8 mouse cellular contexts compared by ENCODE assay signal in genomic region chr17:87352106-87352897, GRCm38 (mm10).
A peak's percentile ranks its signal among the peaks of the same experiment; 100 is the strongest.
DNase-seq lines count a peak whose midpoint lies in the region; ATAC-seq and TF ChIP-seq lines count a peak whose summit lies in the region.

No protein-coding gene starts in this region.

- H3K79me2 ChIP-seq in myocyte (ENCODE audit: control insufficient read depth, insufficient read depth): no peaks in the 10 kb centered on the region

- DNase-seq in heart, postnatal 4 days: no peak
- peak; percentile 83 for DNase-seq in forelimb bud, embryonic 11.5 days (ENCODE audit: low read depth, low spot score)
- DNase-seq in adrenal gland, adult 8-10 months: no peak
- DNase-seq in liver: no peak

- no peak overlapping the region for H3ac ChIP-seq in myocyte (ENCODE audit: control insufficient read depth, insufficient read length)

- ATAC-seq in heart, embryonic 15.5 days (replicated peaks; ENCODE audit: insufficient number of reproducible peaks, insufficient read depth, low FRiP score, low read depth): no peak
- peak; percentile 51 for ATAC-seq in kidney, embryonic 14.5 days (ENCODE audit: low FRiP score, low TSS enrichment)
- ATAC-seq in monocyte, adult 5-6 weeks (replicated peaks; ENCODE audit: insufficient number of reproducible peaks, low FRiP score, low TSS enrichment, poor library complexity, severe bottlenecking): no peak

- TF ChIP-seq POLR2A in myocyte (IDR thresholded peaks at IDR 0.05; ENCODE audit: insufficient read length, low read depth): no peak

- no peaks in the 10 kb centered on the region for H3K9me3 ChIP-seq in heart, embryonic 15.5 days (replicated peaks)
- H3K9me3 ChIP-seq in kidney, embryonic 14.5 days (ENCODE audit: control insufficient read depth, low read length): no peaks in the 10 kb centered on the region

- H3K36me3 ChIP-seq in heart, embryonic 15.5 days: no peaks in the 10 kb centered on the region
- no peaks in the 10 kb centered on the region for H3K36me3 ChIP-seq in kidney, embryonic 14.5 days (ENCODE audit: control insufficient read depth, insufficient read depth, low read length)
- no peaks in the 10 kb centered on the region for H3K36me3 ChIP-seq in myocyte (ENCODE audit: control insufficient read depth, insufficient read depth)

- 0 out of 2 replicates have a peak overlapping the region, but pooled peaks have one; percentile 18 for H3K9ac ChIP-seq in heart, embryonic 15.5 days
- H3K9ac ChIP-seq in kidney, embryonic 14.5 days (ENCODE audit: low read depth, low read length): no peak overlapping the region

- H3K27me3 ChIP-seq in heart, embryonic 15.5 days: no peaks in the 10 kb centered on the region
- no peaks in the 10 kb centered on the region for H3K27me3 ChIP-seq in kidney, embryonic 14.5 days (ENCODE audit: control insufficient read depth, insufficient read depth, low read length)
- no peaks in the 10 kb centered on the region for H3K27me3 ChIP-seq in myocyte (ENCODE audit: control insufficient read depth, insufficient read depth, insufficient read length)

- WGBS in heart, embryonic 15.5 days: 47% methylated on average over 16 of the region's 16 CpGs
- 10% methylated on average over 16 of the region's 16 CpGs for WGBS in kidney, embryonic 14.5 days

- H3K27ac ChIP-seq in heart, embryonic 15.5 days: peak overlapping the region; percentile 79
- H3K27ac ChIP-seq in kidney, embryonic 14.5 days (ENCODE audit: low read depth, low read length): peak overlapping the region; percentile 56

- H3K4me2 ChIP-seq in heart, embryonic 15.5 days: peak overlapping the region; percentile 49; the same call in 1 of the 2 replicates
- no peak overlapping the region for H3K4me2 ChIP-seq in kidney, embryonic 14.5 days (replicated peaks; ENCODE audit: low read depth, low read length)
- H3K4me2 ChIP-seq in myocyte (ENCODE audit: low read depth): peak overlapping the region; percentile 6

- no peak overlapping the region for H3K4me3 ChIP-seq in heart, embryonic 15.5 days
- no peak overlapping the region for H3K4me3 ChIP-seq in kidney, embryonic 14.5 days (ENCODE audit: low read length)
- no peak overlapping the region for H3K4me3 ChIP-seq in myocyte

- peaks cover 32% of the 10 kb centered on the region for H3K4me1 ChIP-seq in heart, embryonic 15.5 days (replicated peaks)
- peaks cover 45% of the 10 kb centered on the region for H3K4me1 ChIP-seq in kidney, embryonic 14.5 days (ENCODE audit: control insufficient read depth, insufficient read depth, low read length)

TF ChIP-seq in myocyte, 11 proteins besides CTCF, POLR2A, EP300 and RAD21:
- TF ChIP-seq TCF12 (IDR thresholded peaks at IDR 0.05; ENCODE audit: insufficient read depth, poor library complexity, severe bottlenecking) (peak; percentile 8), USF1 (IDR thresholded peaks at IDR 0.05; ENCODE audit: low read depth) (no peak), MYOG (IDR thresholded peaks at IDR 0.05; ENCODE audit: control insufficient read depth in 1 of 3, insufficient read depth in 1 of 3, insufficient read length in 2 of 3, low read depth in 2 of 3) (peak in 2 of 3 experiments; percentile 27 to 51), MAX (IDR thresholded peaks at IDR 0.05; ENCODE audit: low read depth) (no peak), CEBPB (IDR thresholded peaks at IDR 0.05; ENCODE audit: insufficient read depth, poor library complexity, severe bottlenecking) (no peak), REST (IDR thresholded peaks at IDR 0.05; ENCODE audit: insufficient read depth, insufficient read length) (no peak), E2F4 (IDR thresholded peaks at IDR 0.05; ENCODE audit: insufficient read depth) (no peak), MYOD1 (IDR thresholded peaks at IDR 0.05; ENCODE audit: control insufficient read depth in 1 of 3, insufficient read length in 2 of 3, low read depth in 2 of 3) (peak in 2 of 3 experiments; percentile 17 to 60), SRF (IDR thresholded peaks at IDR 0.05; ENCODE audit: control insufficient read depth, insufficient read length, low read depth) (no peak), POLR2AphosphoS2 (IDR thresholded peaks at IDR 0.05; ENCODE audit: insufficient read length, low read depth) (no peak), TCF3 (IDR thresholded peaks at IDR 0.05; ENCODE audit: insufficient read length, low read depth) (no peak)
